Mouse (Mus musculus) kidney, postnatal 4 days (tissue): Measurements from ENCODE around the gene Defb3.
A peak's percentile ranks its signal among the peaks of the same experiment; 100 is the strongest.
"Not testable (repeated sequence)": the region's sequence is repeated elsewhere in the genome, so short reads cannot be mapped to it uniquely, and the experiment has no call there.

Experiments
- DNase-seq, 2 experiments: peaks; one replicate each; pipeline ENCODE4 v3.0.0; 2021; ENCODE audit warnings: mixed read lengths in 2 of 2

The Defb3 gene

GRCm38 (mm10) chr8:19293060-19293459, at the start of gene Defb3:
Defb3 (plus strand) TSS chr8:19293360.
- peak in 1 of 2 experiments; percentile 1 for DNase-seq

- no peak for DNase-seq
Measured at GRCm38 (mm10) chr8:19247280-19247679, 45.9 kb upstream of the Defb3 start, which contains the start of gene Defb5. Defb5 (plus strand) TSS chr8:19247580.

GRCm38 (mm10) chr8:19258136-19258535, 35.0 kb upstream of the Defb3 start:
- DNase-seq: peak in 1 of 2 experiments; percentile 2

GRCm38 (mm10) chr8:19259667-19260066, 33.5 kb upstream of the Defb3 start:
- DNase-seq: peak; percentile 3 to 13

- not testable (repeated sequence) for DNase-seq
Measured at GRCm38 (mm10) chr8:19298361-19298760, 5.2 kb downstream of the Defb3 start.

GRCm38 (mm10) chr8:19331836-19332235, 38.7 kb downstream of the Defb3 start:
- DNase-seq: peak; percentile 1 to 9
